Mouse (Mus musculus): ENCODE measurements around the gene Fkbp14. TPM values are rescaled to one million over a fixed set of nuclear protein-coding genes. Genes with fewer than 3 reads are reported as not detected.

Gene Fkbp14
- polyA plus RNA-seq, 1 experiment from 2014 or later = 17.9 TPM

- 70% methylated on average over 8 of the region's 8 CpGs for WGBS
- Histone ChIP-seq H3K36me3 (ENCODE audit: control insufficient read depth, insufficient read depth, low read length) (no peaks in the 10 kb centered on the region), H3K9ac (ENCODE audit: low read depth, low read length) (no peak overlapping the region), H3K27me3 (ENCODE audit: control insufficient read depth, insufficient read depth, low read length) (no peaks in the 10 kb centered on the region), H3K9me3 (ENCODE audit: control insufficient read depth, low read length) (no peaks in the 10 kb centered on the region), H3K4me2 (replicated peaks; ENCODE audit: low read depth, low read length) (no peak overlapping the region), H3K4me1 (replicated peaks; ENCODE audit: control insufficient read depth, insufficient read depth, low read length) (no peaks in the 10 kb centered on the region), H3K4me3 (ENCODE audit: low read depth, low read length) (no peak overlapping the region), H3K27ac (ENCODE audit: low read depth, low read length) (no peak overlapping the region)
- DNase-seq (ENCODE audit: low spot score) (no peak), ATAC-seq (ENCODE audit: low FRiP score) (0 out of 2 replicates have a peak, but pooled peaks have one; percentile 19)
These were observed 66.0 kb downstream of the Fkbp14 start for GRCm38 (mm10) chr6:54531048-54531481.

- H3K4me3 ChIP-seq (ENCODE audit: low read depth, low read length) = no peak overlapping the region
- no peaks in the 10 kb centered on the region for H3K4me1 ChIP-seq (replicated peaks; ENCODE audit: control insufficient read depth, insufficient read depth, low read length)
- ATAC-seq (ENCODE audit: low FRiP score) = no peak
- WGBS = 90% methylated on average over 2 of the region's 2 CpGs
- no peak for DNase-seq (ENCODE audit: low spot score)
- no peak overlapping the region for H3K9ac ChIP-seq (ENCODE audit: low read depth, low read length)
- no peaks in the 10 kb centered on the region for H3K36me3 ChIP-seq (ENCODE audit: control insufficient read depth, insufficient read depth, low read length)
- H3K4me2 ChIP-seq (replicated peaks; ENCODE audit: low read depth, low read length) = no peak overlapping the region
- H3K27me3 ChIP-seq (ENCODE audit: control insufficient read depth, insufficient read depth, low read length) = no peaks in the 10 kb centered on the region
- H3K9me3 ChIP-seq (ENCODE audit: control insufficient read depth, low read length) = no peaks in the 10 kb centered on the region
- no peak overlapping the region for H3K27ac ChIP-seq (ENCODE audit: low read depth, low read length)
These were observed 66.9 kb downstream of the Fkbp14 start for GRCm38 (mm10) chr6:54530182-54530581.

GRCm38 (mm10) chr6:54528666-54529065, 68.4 kb downstream of the Fkbp14 start:
- DNase-seq (ENCODE audit: low spot score) = no peak
- Histone ChIP-seq H3K36me3 (ENCODE audit: control insufficient read depth, insufficient read depth, low read length) (no peaks in the 10 kb centered on the region), H3K9me3 (ENCODE audit: control insufficient read depth, low read length) (no peaks in the 10 kb centered on the region), H3K27me3 (ENCODE audit: control insufficient read depth, insufficient read depth, low read length) (no peaks in the 10 kb centered on the region), H3K4me2 (replicated peaks; ENCODE audit: low read depth, low read length) (no peak overlapping the region), H3K9ac (ENCODE audit: low read depth, low read length) (no peak overlapping the region), H3K4me1 (replicated peaks; ENCODE audit: control insufficient read depth, insufficient read depth, low read length) (no peaks in the 10 kb centered on the region), H3K4me3 (ENCODE audit: low read depth, low read length) (no peak overlapping the region), H3K27ac (ENCODE audit: low read depth, low read length) (no peak overlapping the region)
- ATAC-seq (ENCODE audit: low FRiP score) = no peak
- 91% methylated on average over 8 of the region's 8 CpGs for WGBS

Other genes with a start within 250 kb of the Fkbp14 start
- 0.63 and 0.83 TPM in 2 replicates for gene Wipf3, start 167.7 kb downstream of the Fkbp14 start, polyA plus RNA-seq (2014; fragmentation: Nextera tagmentation; extraction: Ambion mirVana)
- gene Scrn1, start 30.8 kb downstream of the Fkbp14 start, polyA plus RNA-seq (2014; fragmentation: Nextera tagmentation; extraction: Ambion mirVana) = 70.4 and 75.2 TPM in 2 replicates
- gene Plekha8, start 2.2 kb downstream of the Fkbp14 start, polyA plus RNA-seq (2014; fragmentation: Nextera tagmentation; extraction: Ambion mirVana) = 16.8 and 19.6 TPM in 2 replicates
- 32.4 and 37.7 TPM in 2 replicates for gene Mturn, start 84.3 kb upstream of the Fkbp14 start, polyA plus RNA-seq (2014; fragmentation: Nextera tagmentation; extraction: Ambion mirVana)
- 3.2 and 3.6 TPM in 2 replicates for gene Znrf2, start 219.6 kb upstream of the Fkbp14 start, polyA plus RNA-seq (2014; fragmentation: Nextera tagmentation; extraction: Ambion mirVana)